Mouse (Mus musculus): ENCODE data around the gene Gna12. TPM values are rescaled to one million over a fixed set of nuclear protein-coding genes. Genes with fewer than 3 reads are reported as not detected.

Gene Gna12
- polyA plus RNA-seq, 1 experiment from 2014 or later: 5.4 TPM

DNA sequence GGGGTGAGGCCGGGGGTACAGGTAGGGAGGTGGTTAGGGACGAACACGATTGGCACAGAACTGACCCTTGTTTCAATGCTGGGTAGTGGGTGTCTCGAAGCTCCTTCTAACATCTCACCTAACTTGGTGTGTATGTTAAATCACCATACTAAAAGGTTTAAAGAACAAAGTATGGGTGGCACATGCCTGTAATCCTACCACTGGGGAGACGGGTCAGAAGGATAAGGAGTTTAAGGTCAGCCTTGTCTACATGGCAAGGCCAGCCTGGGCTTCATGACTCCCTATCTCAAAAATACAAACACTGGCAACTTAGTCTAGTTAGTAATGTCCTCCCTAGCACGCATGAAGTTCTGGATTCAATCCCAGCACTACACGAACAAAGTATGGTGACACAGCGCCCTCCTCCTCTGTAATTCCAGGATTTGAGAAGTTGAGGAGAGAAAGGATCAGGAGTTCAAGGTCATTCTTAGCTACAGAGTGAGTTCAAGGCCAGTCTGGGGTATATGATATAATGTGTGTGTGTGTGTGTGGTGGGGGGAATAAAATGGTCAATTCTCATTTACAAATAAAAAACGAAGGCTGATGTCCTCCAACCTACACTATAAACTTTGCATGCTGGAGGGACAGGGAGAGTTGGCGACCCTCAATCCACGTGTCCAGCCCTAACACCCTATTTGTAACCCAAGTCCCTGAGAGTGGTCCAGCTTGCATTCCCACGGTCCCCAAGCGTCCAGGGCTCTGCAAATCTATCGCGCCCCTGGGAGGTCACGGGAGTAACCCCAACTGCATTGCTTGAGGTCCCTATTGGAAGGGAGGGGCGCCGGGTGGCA lies 935 bp downstream of the Gna12 start:
- no peaks in the 10 kb centered on the region for H3K27me3 ChIP-seq (replicated peaks; ENCODE audit: control insufficient read depth, insufficient read depth, low read length)
- no peaks in the 10 kb centered on the region for H3K9me3 ChIP-seq (ENCODE audit: control insufficient read depth, low read length)
- no peak for ATAC-seq
- WGBS: 33% methylated on average over 18 of the region's 18 CpGs
- H3K4me3 ChIP-seq (ENCODE audit: low read length): peak overlapping the region; percentile 83
- H3K36me3 ChIP-seq (ENCODE audit: control insufficient read depth, insufficient read depth, low read length): no peaks in the 10 kb centered on the region
- H3K27ac ChIP-seq (ENCODE audit: low read length): peak overlapping the region; percentile 70
- H3K9ac ChIP-seq (ENCODE audit: low read depth, low read length): peak overlapping the region; percentile 81
- H3K4me2 ChIP-seq (ENCODE audit: low read depth, low read length): peak overlapping the region; percentile 74
- peaks cover 18% of the 10 kb centered on the region for H3K4me1 ChIP-seq (ENCODE audit: control insufficient read depth, insufficient read depth, low read length)

DNA sequence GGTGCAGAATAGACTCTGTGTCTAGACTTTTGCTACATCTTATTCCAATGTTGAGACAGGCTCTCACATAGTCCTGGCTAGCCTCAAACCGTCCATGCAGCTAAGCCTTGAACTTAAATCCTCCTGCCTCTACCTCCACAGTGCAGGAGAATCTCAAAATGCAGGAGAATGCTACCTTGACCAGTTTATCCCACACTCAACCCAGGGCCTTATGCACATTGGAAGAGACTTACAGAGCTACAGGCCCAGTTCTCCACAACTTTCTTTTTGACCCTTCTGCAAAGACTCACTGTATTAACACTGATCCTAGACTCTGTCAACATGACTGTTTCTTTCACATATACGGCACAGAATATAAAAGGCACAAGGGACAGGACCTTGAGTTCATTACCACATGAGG lies 1.9 kb downstream of the Gna12 start:
- peak overlapping the region; percentile 74 for H3K4me2 ChIP-seq (ENCODE audit: low read depth, low read length)
- H3K4me1 ChIP-seq (ENCODE audit: control insufficient read depth, insufficient read depth, low read length): peaks cover 18% of the 10 kb centered on the region
- no peaks in the 10 kb centered on the region for H3K27me3 ChIP-seq (replicated peaks; ENCODE audit: control insufficient read depth, insufficient read depth, low read length)
- peak overlapping the region; percentile 53 for H3K9ac ChIP-seq (ENCODE audit: low read depth, low read length)
- peak overlapping the region; percentile 38 for H3K27ac ChIP-seq (ENCODE audit: low read length)
- peak overlapping the region; percentile 17 for H3K4me3 ChIP-seq (ENCODE audit: low read length)
- H3K36me3 ChIP-seq (ENCODE audit: control insufficient read depth, insufficient read depth, low read length): no peaks in the 10 kb centered on the region
- 54% methylated on average over 2 of the region's 2 CpGs for WGBS
- ATAC-seq: no peak
- no peaks in the 10 kb centered on the region for H3K9me3 ChIP-seq (ENCODE audit: control insufficient read depth, low read length)

DNA sequence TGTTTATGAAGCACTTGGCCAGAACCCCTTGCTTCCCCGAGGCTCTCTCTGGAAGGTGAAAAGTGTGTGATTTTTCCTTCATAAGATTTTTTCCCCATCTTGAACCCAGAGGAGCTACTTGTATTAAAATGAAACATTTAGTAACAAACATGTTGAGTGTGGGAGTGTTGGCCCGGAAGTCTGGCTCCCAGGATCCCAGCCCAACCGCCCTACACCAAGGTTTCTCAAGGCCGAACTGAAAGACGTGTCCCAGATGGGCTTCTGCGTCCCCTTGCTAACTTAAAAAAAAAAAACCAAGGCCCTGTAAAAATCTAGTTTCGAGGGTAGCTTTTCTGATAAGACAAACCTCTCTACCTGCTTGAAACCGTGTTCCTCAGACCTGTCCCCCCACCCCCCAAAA lies 2.3 kb downstream of the Gna12 start:
- H3K4me3 ChIP-seq (ENCODE audit: low read length): peak overlapping the region; percentile 17
- peak overlapping the region; percentile 74 for H3K4me2 ChIP-seq (ENCODE audit: low read depth, low read length)
- peaks cover 18% of the 10 kb centered on the region for H3K4me1 ChIP-seq (ENCODE audit: control insufficient read depth, insufficient read depth, low read length)
- WGBS: 38% methylated on average over 8 of the region's 8 CpGs
- H3K27ac ChIP-seq (ENCODE audit: low read length): peak overlapping the region; percentile 38
- peak overlapping the region; percentile 53 for H3K9ac ChIP-seq (ENCODE audit: low read depth, low read length)
- no peak for ATAC-seq
- no peaks in the 10 kb centered on the region for H3K36me3 ChIP-seq (ENCODE audit: control insufficient read depth, insufficient read depth, low read length)
- no peaks in the 10 kb centered on the region for H3K9me3 ChIP-seq (ENCODE audit: control insufficient read depth, low read length)
- no peaks in the 10 kb centered on the region for H3K27me3 ChIP-seq (replicated peaks; ENCODE audit: control insufficient read depth, insufficient read depth, low read length)

DNA sequence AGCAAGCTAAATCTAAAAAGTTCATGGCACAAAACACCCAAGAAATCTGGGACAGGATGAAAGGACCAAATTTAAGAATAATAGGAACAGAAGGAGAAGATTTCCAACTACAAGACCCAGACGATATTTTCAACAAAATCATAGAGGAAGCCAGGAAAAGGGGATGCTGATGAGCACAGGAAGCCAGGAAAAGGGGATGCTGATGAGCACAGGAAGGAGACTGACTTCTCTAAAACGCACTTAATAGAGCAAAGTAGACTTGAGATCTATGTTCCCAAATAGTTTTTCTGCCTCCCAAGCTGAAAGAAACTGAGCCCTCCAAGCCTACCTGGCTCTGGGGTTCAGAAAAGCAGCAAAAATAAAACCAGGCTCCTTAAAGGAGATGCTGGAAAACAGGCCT lies 2.8 kb downstream of the Gna12 start:
- Histone ChIP-seq H3K9ac (ENCODE audit: low read depth, low read length) (no peak overlapping the region), H3K27ac (ENCODE audit: low read length) (no peak overlapping the region), H3K36me3 (ENCODE audit: control insufficient read depth, insufficient read depth, low read length) (no peaks in the 10 kb centered on the region), H3K9me3 (ENCODE audit: control insufficient read depth, low read length) (no peaks in the 10 kb centered on the region), H3K4me1 (ENCODE audit: control insufficient read depth, insufficient read depth, low read length) (peaks cover 18% of the 10 kb centered on the region), H3K4me2 (ENCODE audit: low read depth, low read length) (peak overlapping the region; percentile 74; the same call in 1 of the 2 replicates), H3K4me3 (ENCODE audit: low read length) (no peak overlapping the region), H3K27me3 (replicated peaks; ENCODE audit: control insufficient read depth, insufficient read depth, low read length) (no peaks in the 10 kb centered on the region)
- WGBS: 50% methylated on average over 2 of the region's 2 CpGs
- ATAC-seq: no peak

- Histone ChIP-seq H3K4me3 (ENCODE audit: low read length) (no peak overlapping the region), H3K27ac (ENCODE audit: low read length) (no peak overlapping the region), H3K4me1 (ENCODE audit: control insufficient read depth, insufficient read depth, low read length) (peaks cover 18% of the 10 kb centered on the region), H3K36me3 (ENCODE audit: control insufficient read depth, insufficient read depth, low read length) (no peaks in the 10 kb centered on the region), H3K27me3 (replicated peaks; ENCODE audit: control insufficient read depth, insufficient read depth, low read length) (no peaks in the 10 kb centered on the region), H3K9ac (ENCODE audit: low read depth, low read length) (no peak overlapping the region), H3K4me2 (ENCODE audit: low read depth, low read length) (no peak overlapping the region), H3K9me3 (ENCODE audit: control insufficient read depth, low read length) (no peaks in the 10 kb centered on the region)
- no peak for ATAC-seq
- WGBS: 35% methylated on average over 1 of the region's 1 CpGs
Measured at GRCm38 (mm10) chr5:140826796-140827195, 3.4 kb downstream of the Gna12 start.

DNA sequence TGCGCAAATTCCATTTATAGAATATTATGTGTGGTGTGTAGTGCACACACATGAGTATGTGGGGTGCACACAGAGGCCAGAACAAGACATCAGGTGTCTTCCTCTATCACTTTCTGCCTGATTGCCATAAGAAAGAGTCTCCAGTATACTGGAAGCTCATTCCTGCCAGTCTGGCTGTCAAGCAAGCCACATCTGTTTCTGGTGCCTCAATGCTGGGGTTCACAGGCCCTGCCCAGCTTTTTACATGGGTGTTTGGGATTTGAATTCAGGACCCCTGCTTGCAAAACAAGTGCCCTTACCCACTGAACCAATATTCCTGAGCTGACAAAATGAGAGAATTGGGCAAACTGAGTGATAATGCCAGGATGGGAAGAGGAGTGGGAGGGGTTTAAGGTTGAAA lies 4.1 kb downstream of the Gna12 start:
- H3K4me1 ChIP-seq (ENCODE audit: control insufficient read depth, insufficient read depth, low read length): peaks cover 18% of the 10 kb centered on the region
- no peak overlapping the region for H3K9ac ChIP-seq (ENCODE audit: low read depth, low read length)
- no peak for ATAC-seq
- H3K27ac ChIP-seq (ENCODE audit: low read length): no peak overlapping the region
- H3K36me3 ChIP-seq (ENCODE audit: control insufficient read depth, insufficient read depth, low read length): no peaks in the 10 kb centered on the region
- no peaks in the 10 kb centered on the region for H3K9me3 ChIP-seq (ENCODE audit: control insufficient read depth, low read length)
- H3K27me3 ChIP-seq (replicated peaks; ENCODE audit: control insufficient read depth, insufficient read depth, low read length): no peaks in the 10 kb centered on the region
- H3K4me2 ChIP-seq (ENCODE audit: low read depth, low read length): no peak overlapping the region
- 97% methylated on average over 1 of the region's 1 CpGs for WGBS
- no peak overlapping the region for H3K4me3 ChIP-seq (ENCODE audit: low read length)

DNA sequence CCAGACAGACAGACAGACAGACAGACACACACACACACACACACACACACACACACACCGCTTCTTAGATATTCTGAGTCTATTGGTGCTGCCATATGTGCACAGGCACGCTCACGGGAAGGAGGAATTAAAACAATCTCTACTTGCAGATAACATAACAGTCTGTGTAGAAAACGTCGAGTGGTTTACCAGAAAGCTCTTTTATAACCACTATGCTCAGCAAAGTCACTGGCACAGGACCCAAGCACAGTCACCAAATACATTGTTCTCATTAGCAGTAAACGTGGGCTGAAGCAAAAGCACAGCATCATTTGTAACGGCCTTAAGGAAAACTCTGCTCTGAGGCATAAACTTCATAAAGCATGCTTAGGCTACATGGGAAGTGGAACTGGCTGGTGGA lies 6.1 kb downstream of the Gna12 start:
- no peak for ATAC-seq
- Histone ChIP-seq H3K4me2 (ENCODE audit: low read depth, low read length) (no peak overlapping the region), H3K27ac (ENCODE audit: low read length) (no peak overlapping the region), H3K4me3 (ENCODE audit: low read length) (no peak overlapping the region), H3K9me3 (ENCODE audit: control insufficient read depth, low read length) (no peaks in the 10 kb centered on the region), H3K4me1 (ENCODE audit: control insufficient read depth, insufficient read depth, low read length) (peaks cover 19% of the 10 kb centered on the region), H3K27me3 (replicated peaks; ENCODE audit: control insufficient read depth, insufficient read depth, low read length) (no peaks in the 10 kb centered on the region), H3K9ac (ENCODE audit: low read depth, low read length) (no peak overlapping the region), H3K36me3 (ENCODE audit: control insufficient read depth, insufficient read depth, low read length) (no peaks in the 10 kb centered on the region)
- WGBS: 78% methylated on average over 7 of the region's 7 CpGs

DNA sequence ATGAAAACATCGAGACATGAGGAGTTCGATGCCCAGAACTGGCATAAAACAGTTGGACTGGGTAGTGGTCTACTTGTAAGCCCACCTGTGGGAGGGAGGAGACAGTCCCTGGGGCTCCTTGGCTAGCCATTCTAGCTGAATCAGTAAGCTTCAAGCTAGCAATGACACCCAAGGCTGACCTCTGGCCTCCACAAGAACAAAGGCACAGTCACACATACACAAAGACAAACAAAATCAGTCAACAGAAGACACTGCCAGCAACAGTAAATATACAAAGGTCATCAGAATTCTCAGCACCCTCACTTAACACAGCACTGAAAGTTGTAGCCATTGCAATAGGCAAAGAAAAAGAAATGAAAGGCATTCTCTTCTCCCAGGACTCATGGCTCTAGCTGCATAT lies 6.8 kb downstream of the Gna12 start:
- WGBS: 96% methylated on average over 2 of the region's 2 CpGs
- H3K4me2 ChIP-seq (ENCODE audit: low read depth, low read length): no peak overlapping the region
- no peak overlapping the region for H3K27ac ChIP-seq (ENCODE audit: low read length)
- no peak overlapping the region for H3K4me3 ChIP-seq (ENCODE audit: low read length)
- H3K9me3 ChIP-seq (ENCODE audit: control insufficient read depth, low read length): no peaks in the 10 kb centered on the region
- no peaks in the 10 kb centered on the region for H3K27me3 ChIP-seq (replicated peaks; ENCODE audit: control insufficient read depth, insufficient read depth, low read length)
- no peak for ATAC-seq
- peaks cover 14% of the 10 kb centered on the region for H3K4me1 ChIP-seq (ENCODE audit: control insufficient read depth, insufficient read depth, low read length)
- H3K36me3 ChIP-seq (ENCODE audit: control insufficient read depth, insufficient read depth, low read length): no peaks in the 10 kb centered on the region
- H3K9ac ChIP-seq (ENCODE audit: low read depth, low read length): no peak overlapping the region

- Histone ChIP-seq H3K27me3 (replicated peaks; ENCODE audit: control insufficient read depth, insufficient read depth, low read length) (no peaks in the 10 kb centered on the region), H3K27ac (ENCODE audit: low read length) (no peak overlapping the region), H3K9me3 (ENCODE audit: control insufficient read depth, low read length) (no peaks in the 10 kb centered on the region), H3K4me2 (ENCODE audit: low read depth, low read length) (no peak overlapping the region), H3K36me3 (ENCODE audit: control insufficient read depth, insufficient read depth, low read length) (no peaks in the 10 kb centered on the region), H3K4me3 (ENCODE audit: low read length) (no peak overlapping the region), H3K4me1 (ENCODE audit: control insufficient read depth, insufficient read depth, low read length) (peaks cover 7% of the 10 kb centered on the region), H3K9ac (ENCODE audit: low read depth, low read length) (no peak overlapping the region)
- ATAC-seq: no peak
- 80% methylated on average over 4 of the region's 4 CpGs for WGBS
Measured at GRCm38 (mm10) chr5:140821951-140822350, 8.3 kb downstream of the Gna12 start.

DNA sequence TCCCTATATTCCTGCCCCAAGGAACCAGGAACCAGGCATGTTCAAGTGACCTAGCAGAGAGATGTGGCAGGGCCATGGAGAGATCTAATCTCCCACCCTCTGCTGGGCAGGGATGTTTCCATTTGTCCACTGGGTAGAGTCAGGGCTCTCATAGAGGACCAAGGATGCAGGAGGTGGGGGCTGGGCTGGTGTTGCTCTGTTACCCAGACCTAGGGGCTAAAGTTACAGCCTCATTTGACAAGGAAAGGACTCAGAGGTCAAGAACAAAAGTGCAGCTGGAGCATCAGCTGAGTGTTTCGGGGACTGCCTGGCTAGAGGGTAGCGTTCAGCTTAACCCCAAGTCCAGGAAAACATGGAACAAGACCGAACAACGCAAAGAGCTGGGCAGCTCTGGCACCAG lies 9.7 kb downstream of the Gna12 start:
- no peaks in the 10 kb centered on the region for H3K27me3 ChIP-seq (replicated peaks; ENCODE audit: control insufficient read depth, insufficient read depth, low read length)
- no peaks in the 10 kb centered on the region for H3K36me3 ChIP-seq (ENCODE audit: control insufficient read depth, insufficient read depth, low read length)
- no peak overlapping the region for H3K4me3 ChIP-seq (ENCODE audit: low read length)
- WGBS: 89% methylated on average over 4 of the region's 4 CpGs
- no peak overlapping the region for H3K4me2 ChIP-seq (ENCODE audit: low read depth, low read length)
- ATAC-seq: no peak
- H3K9ac ChIP-seq (ENCODE audit: low read depth, low read length): no peak overlapping the region
- H3K9me3 ChIP-seq (ENCODE audit: control insufficient read depth, low read length): no peaks in the 10 kb centered on the region
- peaks cover 7% of the 10 kb centered on the region for H3K4me1 ChIP-seq (ENCODE audit: control insufficient read depth, insufficient read depth, low read length)
- H3K27ac ChIP-seq (ENCODE audit: low read length): no peak overlapping the region
